Comparison of ENCODE assay signal across 22 mouse cellular contexts in the genomic region with DNA sequence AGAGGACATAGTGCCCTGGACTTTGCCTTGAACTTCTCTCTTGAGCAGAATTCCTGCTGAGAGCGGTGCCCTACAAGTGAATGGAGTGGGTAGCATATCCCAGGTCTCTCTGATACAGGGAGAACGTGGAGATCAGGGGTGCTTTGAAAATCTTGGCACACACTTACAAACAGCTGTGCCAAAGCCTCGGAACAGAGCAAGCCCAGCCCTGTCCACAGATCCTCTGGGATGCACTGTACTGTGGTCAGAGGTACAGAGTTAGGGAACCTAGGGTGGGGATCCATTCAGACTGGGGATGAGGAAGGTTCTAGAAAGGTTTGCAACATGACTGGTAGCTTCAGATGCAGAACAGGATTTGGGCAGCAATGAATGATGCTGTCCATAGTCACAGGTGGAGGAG. TPM values are rescaled to one million over a fixed set of nuclear protein-coding genes. Genes with fewer than 3 reads are reported as not detected.
DNase-seq lines count a peak whose midpoint lies in the region; ATAC-seq and TF ChIP-seq lines count a peak whose summit lies in the region.
"Had no signal": no experiment of that assay in that cellular context is flagged by ENCODE, and none has a peak within 500 bp of the region (broad histone marks: within the 10 kb centered on the region; RNA-seq: fewer than 3 reads in every experiment).

No protein-coding gene starts in this region.

- 0 out of 2 replicates have a peak overlapping the region, but pooled peaks have one; percentile 7 for H3K9ac ChIP-seq in forebrain, embryonic 12.5 days
- no peak overlapping the region for H3K9ac ChIP-seq in forebrain, embryonic 14.5 days (ENCODE audit: low read length)
- H3K9ac ChIP-seq in heart, embryonic 16.5 days (ENCODE audit: low read length), result no peak overlapping the region
- H3K9ac ChIP-seq in stomach, postnatal 0 days (ENCODE audit: low read length), result no peak overlapping the region
- H3K9ac ChIP-seq: forebrain, embryonic 15.5 days; heart, embryonic 13.5 days; hindbrain, embryonic 12.5 days had no signal

- no peak for ATAC-seq in forebrain, embryonic 12.5 days (ENCODE audit: low FRiP score)
- ATAC-seq in forebrain, embryonic 14.5 days, result no peak
- ATAC-seq in heart, embryonic 16.5 days (replicated peaks; ENCODE audit: extremely low read depth, insufficient read depth, low FRiP score), result peak; percentile 37; the same call in 1 of the 2 replicates
- ATAC-seq in stomach, postnatal 0 days (ENCODE audit: low FRiP score, low TSS enrichment), result no peak
- ATAC-seq in erythroblast, adult 5-6 weeks (replicated peaks; ENCODE audit: low FRiP score, poor library complexity, severe bottlenecking), result no peak
- ATAC-seq: activated CD4-positive, CD25-positive, alpha-beta regulatory T cell, adult 4 months; forebrain, embryonic 15.5 days; hindbrain, postnatal 0 days; Patski had no signal

- no peak overlapping the region for H3K4me2 ChIP-seq in forebrain, embryonic 12.5 days
- H3K4me2 ChIP-seq in forebrain, embryonic 14.5 days (ENCODE audit: low read length), result no peak overlapping the region
- H3K4me2 ChIP-seq in heart, embryonic 16.5 days (ENCODE audit: low read depth, low read length), result no peak overlapping the region
- H3K4me2 ChIP-seq in stomach, postnatal 0 days (replicated peaks; ENCODE audit: low read depth), result no peak overlapping the region
- H3K4me2 ChIP-seq: forebrain, embryonic 15.5 days; heart, embryonic 13.5 days; hindbrain, embryonic 12.5 days had no signal

- DNase-seq in forebrain, embryonic 14.5 days (ENCODE audit: low spot score), result no peak
- DNase-seq in heart, adult 8-10 months (ENCODE audit: low spot score), result no peak
- no peak for DNase-seq in stomach, postnatal 0 days (ENCODE audit: low spot score)
- DNase-seq: adrenal gland, postnatal 14 days; cerebellum, adult 2 months; cerebellum, postnatal 10 days; gastrocnemius, postnatal 10 days; kidney, adult 11 months had no signal

- TF ChIP-seq CTCF in stomach, postnatal 0 days (IDR thresholded peaks at IDR 0.05; ENCODE audit: low read depth), result no peak

- no peak overlapping the region for H3K4me3 ChIP-seq in forebrain, embryonic 12.5 days (replicated peaks)
- H3K4me3 ChIP-seq in forebrain, embryonic 14.5 days (ENCODE audit: low read depth, low read length), result no peak overlapping the region
- H3K4me3 ChIP-seq in heart, embryonic 16.5 days (ENCODE audit: low read length), result no peak overlapping the region
- H3K4me3 ChIP-seq in brown adipose tissue, adult 24 weeks (ENCODE audit: insufficient read depth, low read depth, low read length), result no peak overlapping the region
- H3K4me3 ChIP-seq in stomach, postnatal 0 days (ENCODE audit: low read depth, low read length), result no peak overlapping the region
- H3K4me3 ChIP-seq: forebrain, embryonic 15.5 days; heart, embryonic 13.5 days; hindbrain, embryonic 12.5 days had no signal

- H3K27me3 ChIP-seq in forebrain, embryonic 12.5 days, result no peaks in the 10 kb centered on the region
- H3K27me3 ChIP-seq in forebrain, embryonic 14.5 days (replicated peaks; ENCODE audit: control insufficient read depth, insufficient read depth, low read length), result no peaks in the 10 kb centered on the region
- H3K27me3 ChIP-seq in heart, embryonic 16.5 days (ENCODE audit: control insufficient read depth, insufficient read depth, low read length), result no peaks in the 10 kb centered on the region
- H3K27me3 ChIP-seq in stomach, postnatal 0 days (ENCODE audit: control insufficient read depth, insufficient read depth, low read length), result no peaks in the 10 kb centered on the region
- H3K27me3 ChIP-seq: forebrain, embryonic 15.5 days; heart, embryonic 13.5 days; hindbrain, embryonic 12.5 days; Patski had no signal

- peaks cover 36% of the 10 kb centered on the region for H3K36me3 ChIP-seq in forebrain, embryonic 12.5 days (replicated peaks)
- H3K36me3 ChIP-seq in forebrain, embryonic 14.5 days (ENCODE audit: control insufficient read depth, insufficient read depth, low read length), result peaks cover 35% of the 10 kb centered on the region
- H3K36me3 ChIP-seq in heart, embryonic 16.5 days (ENCODE audit: control insufficient read depth, insufficient read depth), result peaks cover 11% of the 10 kb centered on the region; the same call in 1 of the 2 replicates
- peaks cover 9% of the 10 kb centered on the region; the same call in 1 of the 2 replicates for H3K36me3 ChIP-seq in stomach, postnatal 0 days (ENCODE audit: control insufficient read depth, insufficient read depth, low read length)

- no peak overlapping the region for H3K27ac ChIP-seq in forebrain, embryonic 12.5 days
- no peak overlapping the region for H3K27ac ChIP-seq in forebrain, embryonic 14.5 days (ENCODE audit: low read depth, low read length)
- H3K27ac ChIP-seq in heart, embryonic 16.5 days (ENCODE audit: low read length), result no peak overlapping the region
- peak overlapping the region; percentile 64 for H3K27ac ChIP-seq in brown adipose tissue, adult 24 weeks (replicated peaks; ENCODE audit: low read depth, low read length)
- peak overlapping the region; percentile 67; the same call in 1 of the 2 replicates for H3K27ac ChIP-seq in stomach, postnatal 0 days (replicated peaks)
- H3K27ac ChIP-seq: forebrain, embryonic 15.5 days; heart, embryonic 13.5 days; hindbrain, embryonic 12.5 days; hindbrain, postnatal 0 days had no signal

- TF ChIP-seq EP300 in stomach, postnatal 0 days (optimal IDR thresholded peaks at IDR 0.05), result no peak

- peaks cover 23% of the 10 kb centered on the region for H3K4me1 ChIP-seq in forebrain, embryonic 12.5 days
- H3K4me1 ChIP-seq in forebrain, embryonic 14.5 days (ENCODE audit: control insufficient read depth, insufficient read depth, low read length), result peaks cover 15% of the 10 kb centered on the region
- H3K4me1 ChIP-seq in heart, embryonic 16.5 days (ENCODE audit: control insufficient read depth, insufficient read depth, low read length), result peaks cover 21% of the 10 kb centered on the region
- H3K4me1 ChIP-seq in brown adipose tissue, adult 24 weeks (ENCODE audit: control insufficient read depth, insufficient read depth, insufficient read length, low read length), result peaks cover 26% of the 10 kb centered on the region
- peaks cover 8% of the 10 kb centered on the region for H3K4me1 ChIP-seq in stomach, postnatal 0 days (replicated peaks; ENCODE audit: control insufficient read depth, insufficient read depth)

- no peaks in the 10 kb centered on the region for H3K9me3 ChIP-seq in forebrain, embryonic 12.5 days
- no peaks in the 10 kb centered on the region for H3K9me3 ChIP-seq in forebrain, embryonic 14.5 days (replicated peaks; ENCODE audit: control insufficient read depth, low read length)
- no peaks in the 10 kb centered on the region for H3K9me3 ChIP-seq in heart, embryonic 16.5 days (replicated peaks; ENCODE audit: control insufficient read depth, low read length)
- H3K9me3 ChIP-seq in stomach, postnatal 0 days (ENCODE audit: control insufficient read depth, low read length), result no peaks in the 10 kb centered on the region
- H3K9me3 ChIP-seq: forebrain, embryonic 15.5 days; heart, embryonic 13.5 days; hindbrain, embryonic 12.5 days had no signal

- whole genome bisulfite sequencing in forebrain, embryonic 12.5 days, result 85% methylated on average over 3 of the region's 3 CpGs
- 73% methylated on average over 3 of the region's 3 CpGs for WGBS in forebrain, embryonic 14.5 days
- WGBS in heart, embryonic 16.5 days, result 44% methylated on average over 3 of the region's 3 CpGs
- WGBS in stomach, postnatal 0 days, result 43% methylated on average over 3 of the region's 3 CpGs

RNA-seq across cellular contexts. Expression of a gene that starts 24.1 kb away (rescaled TPM):
- polyA plus RNA-seq in forebrain, embryonic 12.5 days (2016; fragmentation: Nextera tagmentation; extraction: Ambion mirVana), result 47.1 and 54.2 TPM in 2 replicates
- polyA plus RNA-seq in forebrain, embryonic 14.5 days (2014; fragmentation: Nextera tagmentation; extraction: Ambion mirVana), result 80.1 and 83.8 TPM in 2 replicates
- polyA plus RNA-seq in heart, embryonic 16.5 days (2015; fragmentation: Nextera tagmentation; extraction: Ambion mirVana), result 36.3 and 37.4 TPM in 2 replicates
- 10 to 100 TPM; 14.9 to 19.0 (median 16.7) TPM for total RNA-seq in heart, adult 8-10 months (2022)
- 131 and 304 TPM in 2 replicates for polyA plus RNA-seq in brown adipose tissue, adult 24 weeks (2012; ENCODE audit: insufficient read depth, insufficient read length, missing spikeins)
- polyA plus RNA-seq in stomach, postnatal 0 days (2015; fragmentation: Nextera tagmentation; extraction: Ambion mirVana), result 37.4 and 46.4 TPM in 2 replicates
- total RNA-seq in erythroblast, adult 5-6 weeks (2015; ENCODE audit: low replicate concordance), result 0.58 and 5.4 TPM in 2 replicates
- total RNA-seq in erythroblast, adult 5-6 weeks (2017; ENCODE audit: low replicate concordance), result 6.0 and 8.7 TPM in 2 replicates

RNA-seq across cellular contexts. Expression of a gene that starts 50.3 kb away (rescaled TPM):
- 127 and 135 TPM in 2 replicates for polyA plus RNA-seq in forebrain, embryonic 12.5 days (2016; fragmentation: Nextera tagmentation; extraction: Ambion mirVana)
- 82.1 and 101 TPM in 2 replicates for polyA plus RNA-seq in forebrain, embryonic 14.5 days (2014; fragmentation: Nextera tagmentation; extraction: Ambion mirVana)
- 52.6 and 56.7 TPM in 2 replicates for polyA plus RNA-seq in heart, embryonic 16.5 days (2015; fragmentation: Nextera tagmentation; extraction: Ambion mirVana)
- 10 to 100 TPM; 71.5 to 84.8 (median 75.1) TPM for total RNA-seq in heart, adult 8-10 months (2022)
- 138 and 156 TPM in 2 replicates for polyA plus RNA-seq in brown adipose tissue, adult 24 weeks (2012; ENCODE audit: insufficient read depth, insufficient read length, missing spikeins)
- 174 and 177 TPM in 2 replicates for polyA plus RNA-seq in stomach, postnatal 0 days (2015; fragmentation: Nextera tagmentation; extraction: Ambion mirVana)
- total RNA-seq in erythroblast, adult 5-6 weeks (2015; ENCODE audit: low replicate concordance), result 8.8 and 9.0 TPM in 2 replicates
- total RNA-seq in erythroblast, adult 5-6 weeks (2017; ENCODE audit: low replicate concordance), result 9.9 and 14.5 TPM in 2 replicates

RNA-seq across cellular contexts. Expression of a gene that starts 58.1 kb away (rescaled TPM):
- polyA plus RNA-seq in forebrain, embryonic 12.5 days (2016; fragmentation: Nextera tagmentation; extraction: Ambion mirVana), result 0.29 TPM in 1 of 2 replicates, not detected in the other
- polyA plus RNA-seq in forebrain, embryonic 14.5 days (2014; fragmentation: Nextera tagmentation; extraction: Ambion mirVana), result 0.52 TPM in 1 of 2 replicates, not detected in the other
- 0.15 and 0.56 TPM in 2 replicates for polyA plus RNA-seq in heart, embryonic 16.5 days (2015; fragmentation: Nextera tagmentation; extraction: Ambion mirVana)
- not detected for total RNA-seq in heart, adult 8-10 months (2022)
- not detected in 2 replicates for polyA plus RNA-seq in brown adipose tissue, adult 24 weeks (2012; ENCODE audit: insufficient read depth, insufficient read length, missing spikeins)
- 0.10 and 0.27 TPM in 2 replicates for polyA plus RNA-seq in stomach, postnatal 0 days (2015; fragmentation: Nextera tagmentation; extraction: Ambion mirVana)
- not detected in 2 replicates for total RNA-seq in erythroblast, adult 5-6 weeks (2015; ENCODE audit: low replicate concordance)
- total RNA-seq in erythroblast, adult 5-6 weeks (2017; ENCODE audit: low replicate concordance), result not detected in 2 replicates
- total RNA-seq: gastrocnemius, postnatal 10 days; heart, postnatal 25 days; MEL had no signal
- polyA plus RNA-seq: C2C12; heart, embryonic 13.5 days; hindbrain, embryonic 12.5 days; intestine, embryonic 14.5 days had no signal

RNA-seq across cellular contexts. Expression of a gene that starts 58.2 kb away (rescaled TPM):
- polyA plus RNA-seq in forebrain, embryonic 12.5 days (2016; fragmentation: Nextera tagmentation; extraction: Ambion mirVana), result 520 and 524 TPM in 2 replicates
- 590 and 591 TPM in 2 replicates for polyA plus RNA-seq in forebrain, embryonic 14.5 days (2014; fragmentation: Nextera tagmentation; extraction: Ambion mirVana)
- 1,315 and 1,333 TPM in 2 replicates for polyA plus RNA-seq in heart, embryonic 16.5 days (2015; fragmentation: Nextera tagmentation; extraction: Ambion mirVana)
- 1,000 to 10,000 TPM; 1,906 to 1,974 (median 1,950) TPM for total RNA-seq in heart, adult 8-10 months (2022)
- 1,985 and 2,008 TPM in 2 replicates for polyA plus RNA-seq in brown adipose tissue, adult 24 weeks (2012; ENCODE audit: insufficient read depth, insufficient read length, missing spikeins)
- polyA plus RNA-seq in stomach, postnatal 0 days (2015; fragmentation: Nextera tagmentation; extraction: Ambion mirVana), result 445 and 469 TPM in 2 replicates
- total RNA-seq in erythroblast, adult 5-6 weeks (2015; ENCODE audit: low replicate concordance), result 106 and 152 TPM in 2 replicates
- 47.2 and 55.1 TPM in 2 replicates for total RNA-seq in erythroblast, adult 5-6 weeks (2017; ENCODE audit: low replicate concordance)

Comparison
In these comparisons a context has a peak if more than half of its experiments do, and no peak if none do; other contexts are left out.
1. H3K27ac ChIP-seq: peak in brown adipose tissue, adult 24 weeks (single experiment) and stomach, postnatal 0 days (single experiment); none in forebrain, embryonic 12.5 days (single experiment), forebrain, embryonic 14.5 days (single experiment) and heart, embryonic 16.5 days (single experiment).